Mouse (Mus musculus): Measurements from ENCODE around the gene Tent5c. TPM values are rescaled to one million over a fixed set of nuclear protein-coding genes. Genes with fewer than 3 reads are reported as not detected.

The Tent5c gene
- polyA plus RNA-seq, 2 experiments, result 3.9 to 8.7 TPM

DNA sequence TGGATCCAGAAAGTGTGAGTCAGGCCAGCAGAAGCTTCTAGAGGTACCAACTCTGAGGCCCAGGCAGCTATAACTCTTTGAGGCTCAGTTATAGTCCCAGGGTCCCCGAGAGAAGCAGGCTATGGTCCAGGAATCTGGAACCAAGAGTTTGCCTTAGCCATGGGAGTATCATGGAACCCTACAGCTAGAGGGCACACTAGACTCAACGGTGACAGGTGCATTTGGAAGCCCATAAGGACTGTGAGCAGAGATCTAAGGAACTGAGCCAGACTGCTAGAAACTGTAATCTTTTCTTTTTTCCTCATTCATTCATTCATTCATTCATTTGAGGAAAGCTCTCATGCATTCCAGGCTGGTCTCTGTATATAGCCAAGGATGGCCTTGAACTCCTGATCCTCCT lies 28.6 kb downstream of the Tent5c start:
- DNase-seq (ENCODE audit: low spot score) (no peak), ATAC-seq (ENCODE audit: low FRiP score, low read depth) (no peak)
- no peak overlapping the region for H3K9ac ChIP-seq (ENCODE audit: low read depth, low read length, severe bottlenecking)
- no peak overlapping the region for H3K27ac ChIP-seq (replicated peaks; ENCODE audit: low read depth, low read length)
- H3K4me2 ChIP-seq (replicated peaks; ENCODE audit: low read depth, low read length, severe bottlenecking), result no peak overlapping the region
- 77% methylated on average over 2 of the region's 2 CpGs for WGBS
- H3K36me3 ChIP-seq (ENCODE audit: control insufficient read depth, insufficient read depth, low read length), result no peaks in the 10 kb centered on the region
- no peaks in the 10 kb centered on the region for H3K9me3 ChIP-seq (ENCODE audit: control insufficient read depth, low read length)
- H3K4me3 ChIP-seq (replicated peaks; ENCODE audit: low read length), result no peak overlapping the region
- H3K27me3 ChIP-seq (ENCODE audit: control insufficient read depth, insufficient read depth, low read length), result no peaks in the 10 kb centered on the region
- no peak for TF ChIP-seq POLR2A (IDR thresholded peaks at IDR 0.05; ENCODE audit: borderline replicate concordance, extremely low read depth, insufficient read depth, insufficient read length)
- peaks cover 13% of the 10 kb centered on the region; the same call in 1 of the 2 replicates for H3K4me1 ChIP-seq (ENCODE audit: control insufficient read depth, insufficient read depth, low read length)

DNA sequence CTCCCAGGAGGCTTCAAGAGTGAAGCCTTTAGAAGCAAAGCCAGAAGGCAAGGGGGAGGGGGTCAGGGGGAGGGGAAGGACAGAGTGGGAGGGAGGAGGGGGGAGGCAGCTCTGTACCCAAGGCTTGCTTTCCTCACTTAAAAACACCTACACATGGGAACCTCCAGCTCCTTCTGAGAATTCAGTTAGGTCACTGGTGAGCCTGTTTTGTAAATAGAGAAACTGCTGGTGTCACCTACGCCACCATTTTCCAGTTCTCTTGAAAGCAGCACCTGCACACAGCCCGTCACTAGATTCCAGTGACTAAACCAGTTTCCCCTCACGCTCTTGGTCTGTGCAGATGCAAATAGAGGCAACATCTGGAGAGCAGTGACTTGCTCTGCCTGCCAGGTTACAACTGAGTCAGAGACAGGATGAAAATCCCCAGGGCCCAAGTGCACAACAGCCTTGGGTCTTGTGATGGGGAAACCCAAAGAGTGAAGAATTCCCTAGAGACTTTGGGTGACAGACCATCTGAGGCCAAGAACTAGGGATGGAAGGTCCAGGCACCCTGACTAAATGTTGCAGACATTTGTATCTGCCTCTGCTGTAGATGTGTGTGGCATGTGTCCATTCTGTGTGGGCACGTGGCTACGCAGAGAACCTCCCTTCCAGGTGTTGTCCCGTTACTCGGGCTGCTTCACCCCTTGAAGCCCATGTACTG lies 45.2 kb downstream of the Tent5c start:
- no peaks in the 10 kb centered on the region for H3K9me3 ChIP-seq (ENCODE audit: control insufficient read depth, low read length)
- TF ChIP-seq POLR2A (IDR thresholded peaks at IDR 0.05; ENCODE audit: borderline replicate concordance, extremely low read depth, insufficient read depth, insufficient read length), result no peak
- no peak overlapping the region for H3K4me2 ChIP-seq (replicated peaks; ENCODE audit: low read depth, low read length, severe bottlenecking)
- ATAC-seq (ENCODE audit: low FRiP score, low read depth), result no peak
- H3K4me3 ChIP-seq (replicated peaks; ENCODE audit: low read length), result no peak overlapping the region
- DNase-seq (ENCODE audit: low spot score), result no peak
- 72% methylated on average over 7 of the region's 7 CpGs for WGBS
- H3K27me3 ChIP-seq (ENCODE audit: control insufficient read depth, insufficient read depth, low read length), result no peaks in the 10 kb centered on the region
- no peaks in the 10 kb centered on the region for H3K36me3 ChIP-seq (ENCODE audit: control insufficient read depth, insufficient read depth, low read length)
- H3K4me1 ChIP-seq (ENCODE audit: control insufficient read depth, insufficient read depth, low read length), result peaks cover 5% of the 10 kb centered on the region
- H3K9ac ChIP-seq (ENCODE audit: low read depth, low read length, severe bottlenecking), result no peak overlapping the region
- no peak overlapping the region for H3K27ac ChIP-seq (replicated peaks; ENCODE audit: low read depth, low read length)

DNA sequence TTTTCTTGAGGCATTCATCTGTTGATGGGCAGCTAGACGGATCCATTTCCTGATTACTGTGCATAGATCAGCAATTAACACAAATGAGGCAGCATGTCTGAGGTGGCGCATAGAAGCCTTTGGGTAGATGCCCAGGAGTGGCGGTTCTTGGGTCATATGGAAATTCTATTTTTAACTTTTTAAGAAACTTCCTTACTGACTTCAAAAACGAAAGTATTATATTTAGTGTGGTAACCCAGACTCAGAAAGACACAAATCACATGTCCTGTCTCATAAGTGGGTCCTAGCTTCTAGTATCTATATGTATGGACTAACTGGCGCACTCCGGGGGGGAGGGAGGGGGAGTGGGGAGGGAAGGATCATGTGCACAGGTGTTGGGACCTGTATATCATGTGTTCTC lies 46.6 kb downstream of the Tent5c start:
- Histone ChIP-seq H3K9me3 (ENCODE audit: control insufficient read depth, low read length) (no peaks in the 10 kb centered on the region), H3K4me2 (replicated peaks; ENCODE audit: low read depth, low read length, severe bottlenecking) (no peak overlapping the region), H3K27me3 (ENCODE audit: control insufficient read depth, insufficient read depth, low read length) (no peaks in the 10 kb centered on the region), H3K4me3 (replicated peaks; ENCODE audit: low read length) (no peak overlapping the region), H3K9ac (ENCODE audit: low read depth, low read length, severe bottlenecking) (no peak overlapping the region), H3K36me3 (ENCODE audit: control insufficient read depth, insufficient read depth, low read length) (no peaks in the 10 kb centered on the region), H3K27ac (replicated peaks; ENCODE audit: low read depth, low read length) (no peak overlapping the region), H3K4me1 (ENCODE audit: control insufficient read depth, insufficient read depth, low read length) (peaks cover 12% of the 10 kb centered on the region)
- DNase-seq (ENCODE audit: low spot score) (no peak), ATAC-seq (ENCODE audit: low FRiP score, low read depth) (no peak)
- TF ChIP-seq POLR2A (IDR thresholded peaks at IDR 0.05; ENCODE audit: borderline replicate concordance, extremely low read depth, insufficient read depth, insufficient read length), result no peak
- WGBS, result 79% methylated on average over 6 of the region's 6 CpGs

DNA sequence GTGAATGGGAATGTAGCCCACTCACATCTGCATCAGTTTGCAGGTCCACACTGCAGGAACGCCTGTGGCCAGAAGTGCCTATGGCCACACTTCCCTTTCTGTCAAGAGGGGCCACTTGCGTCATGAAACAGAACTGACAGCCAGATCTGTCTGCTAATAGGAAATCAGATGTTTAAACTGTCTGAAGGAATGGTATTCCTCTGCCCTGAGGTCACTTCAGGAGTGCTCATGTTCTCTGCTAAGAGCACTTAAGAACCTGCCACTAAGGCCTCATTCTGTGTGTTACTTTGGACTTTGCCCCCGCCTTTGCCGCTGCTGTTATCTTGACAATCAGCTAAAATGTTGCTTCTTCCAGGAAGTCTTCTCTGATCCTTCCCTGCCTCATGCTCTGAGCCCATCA lies 48.4 kb downstream of the Tent5c start:
- no peak for TF ChIP-seq POLR2A (IDR thresholded peaks at IDR 0.05; ENCODE audit: borderline replicate concordance, extremely low read depth, insufficient read depth, insufficient read length)
- no peak for DNase-seq (ENCODE audit: low spot score)
- Histone ChIP-seq H3K9me3 (ENCODE audit: control insufficient read depth, low read length) (no peaks in the 10 kb centered on the region), H3K9ac (ENCODE audit: low read depth, low read length, severe bottlenecking) (no peak overlapping the region), H3K4me3 (replicated peaks; ENCODE audit: low read length) (no peak overlapping the region), H3K36me3 (ENCODE audit: control insufficient read depth, insufficient read depth, low read length) (no peaks in the 10 kb centered on the region), H3K4me2 (replicated peaks; ENCODE audit: low read depth, low read length, severe bottlenecking) (no peak overlapping the region), H3K27ac (replicated peaks; ENCODE audit: low read depth, low read length) (no peak overlapping the region), H3K27me3 (ENCODE audit: control insufficient read depth, insufficient read depth, low read length) (no peaks in the 10 kb centered on the region), H3K4me1 (ENCODE audit: control insufficient read depth, insufficient read depth, low read length) (peaks cover 12% of the 10 kb centered on the region)
- ATAC-seq (ENCODE audit: low FRiP score, low read depth), result no peak
- 81% methylated on average over 4 of the region's 4 CpGs for WGBS

DNA sequence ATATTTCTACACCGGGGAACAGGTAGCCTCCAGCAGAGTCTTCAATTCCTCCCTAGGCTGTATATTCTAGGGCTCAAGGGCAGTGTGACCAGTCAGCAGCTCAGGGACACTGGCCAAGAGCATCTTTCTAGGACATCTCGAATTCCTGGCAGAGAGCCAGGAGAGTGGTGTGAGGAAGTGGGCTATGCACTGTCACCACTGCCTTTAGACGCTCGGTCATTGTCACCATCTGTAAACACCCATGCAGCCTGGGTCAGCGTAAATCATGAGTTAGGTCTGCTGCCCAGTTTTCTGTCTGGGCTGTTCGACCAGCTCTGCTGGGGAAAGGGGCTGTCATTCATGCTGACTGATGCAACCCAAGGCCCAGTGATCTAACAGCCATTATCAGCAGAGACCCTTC lies 49.1 kb downstream of the Tent5c start:
- Histone ChIP-seq H3K9ac (ENCODE audit: low read depth, low read length, severe bottlenecking) (no peak overlapping the region), H3K4me1 (ENCODE audit: control insufficient read depth, insufficient read depth, low read length) (peaks cover 12% of the 10 kb centered on the region), H3K27ac (replicated peaks; ENCODE audit: low read depth, low read length) (no peak overlapping the region), H3K36me3 (ENCODE audit: control insufficient read depth, insufficient read depth, low read length) (no peaks in the 10 kb centered on the region), H3K4me2 (replicated peaks; ENCODE audit: low read depth, low read length, severe bottlenecking) (no peak overlapping the region), H3K27me3 (ENCODE audit: control insufficient read depth, insufficient read depth, low read length) (no peaks in the 10 kb centered on the region), H3K4me3 (replicated peaks; ENCODE audit: low read length) (no peak overlapping the region), H3K9me3 (ENCODE audit: control insufficient read depth, low read length) (no peaks in the 10 kb centered on the region)
- TF ChIP-seq POLR2A (IDR thresholded peaks at IDR 0.05; ENCODE audit: borderline replicate concordance, extremely low read depth, insufficient read depth, insufficient read length), result no peak
- ATAC-seq (ENCODE audit: low FRiP score, low read depth), result no peak
- DNase-seq (ENCODE audit: low spot score), result no peak
- 67% methylated on average over 6 of the region's 6 CpGs for WGBS

Data from limb, embryonic 14.5 days (tissue).